Mouse (Mus musculus) limb, embryonic 11.5 days (tissue): ENCODE measurements around the gene Zfp429. TPM values are rescaled to one million over a fixed set of nuclear protein-coding genes. Genes with fewer than 3 reads are reported as not detected.
A peak's percentile ranks its signal among the peaks of the same experiment; 100 is the strongest.
"Not testable (repeated sequence)": the region's sequence is repeated elsewhere in the genome, so short reads cannot be mapped to it uniquely, and the experiment has no call there.

ENCODE experiments used
- ATAC-seq: fragments of 200-750 bp; cut with Nextera tagmentation; 2 replicates; pipeline ENCODE4 v1.8.0; 2017; ENCODE audit warnings: low read depth; ENCODE audit not compliant: insufficient number of reproducible peaks, low FRiP score, low TSS enrichment
- DNase-seq: peaks from one replicate; pipeline ENCODE4 v3.0.0-alpha.2; 2015; ENCODE audit warnings: low spot score
- H3K27ac ChIP-seq: fragments of 300-500 bp; sonication (generic); replicated peaks from 2 replicates; pipeline ENCODE4 v1.5.1; 2014; ENCODE audit warnings: low read depth, mild to moderate bottlenecking, low read length
- H3K27me3 ChIP-seq: fragments of 300-500 bp; sonication (generic); 2 replicates; pipeline ENCODE4 v1.6.1; 2014; ENCODE audit warnings: mild to moderate bottlenecking, low read length, mixed read lengths; ENCODE audit not compliant: control insufficient read depth, insufficient read depth
- H3K36me3 ChIP-seq: fragments of 300-500 bp; sonication (generic); 2 replicates; pipeline ENCODE4 v1.6.1; 2014; ENCODE audit warnings: mild to moderate bottlenecking, low read length, moderate library complexity, mixed read lengths; ENCODE audit not compliant: control insufficient read depth, insufficient read depth
- H3K4me1 ChIP-seq: fragments of 300-500 bp; sonication (generic); 2 replicates; pipeline ENCODE4 v1.6.1; 2014; ENCODE audit warnings: low read length, mixed read lengths; ENCODE audit not compliant: control insufficient read depth, insufficient read depth
- H3K4me2 ChIP-seq: fragments of 300-500 bp; sonication (generic); 2 replicates; pipeline ENCODE4 v1.6.1; 2014; ENCODE audit warnings: low read depth, mild to moderate bottlenecking, moderate library complexity; ENCODE audit not compliant: severe bottlenecking
- H3K4me3 ChIP-seq: fragments of 300-500 bp; sonication (generic); 2 replicates; pipeline ENCODE4 v1.5.1; 2014; ENCODE audit warnings: low read depth, low read length
- H3K9ac ChIP-seq: fragments of 300-500 bp; sonication (generic); 2 replicates; pipeline ENCODE4 v1.6.1; 2014; ENCODE audit warnings: mild to moderate bottlenecking, low read length
- H3K9me3 ChIP-seq: fragments of 300-500 bp; sonication (generic); 2 replicates; pipeline ENCODE4 v1.6.1; 2016; ENCODE audit warnings: low read length; ENCODE audit not compliant: control insufficient read depth
- WGBS: fragments of 180-500 bp; shearing (Covaris S2); extraction: QIAGEN DNeasy Blood & Tissue Kit; methylation state at CpG from one replicate; pipeline ENCODE4 v1.1.7; 2014; 5-methylcytosine and 5-hydroxymethylcytosine counted together
- polyA plus RNA-seq: library from polyadenylated mRNA; unstranded; fragments of >200 nt; fragmentation: Nextera tagmentation; extraction: Ambion mirVana; gene quantifications from 2 replicates; pipeline ENCODE4 v1.2.1, GENCODE M21; 2014

The Zfp429 gene
- polyA plus RNA-seq, 1 experiment from 2014 or later: 4.3 TPM

- no peaks in the 10 kb centered on the region for H3K4me1 ChIP-seq
- H3K36me3 ChIP-seq: no peaks in the 10 kb centered on the region
- H3K9me3 ChIP-seq: no peaks in the 10 kb centered on the region
- no peaks in the 10 kb centered on the region for H3K27me3 ChIP-seq
- H3K4me2 ChIP-seq: no peak overlapping the region
- ATAC-seq (no peak), DNase-seq (no peak)
- H3K27ac ChIP-seq: no peak overlapping the region
- WGBS: 91% methylated on average over 6 of the region's 6 CpGs
- H3K4me3 ChIP-seq: no peak overlapping the region
- H3K9ac ChIP-seq: no peak overlapping the region
These were observed 16.1 kb upstream of the Zfp429 start for GRCm38 (mm10) chr13:67415759-67416158.

GRCm38 (mm10) chr13:67413634-67414033 lies 14.0 kb upstream of the Zfp429 start:
- H3K9ac ChIP-seq, H3K4me1 ChIP-seq, H3K4me2 ChIP-seq, H3K9me3 ChIP-seq, H3K4me3 ChIP-seq, H3K27ac ChIP-seq, H3K36me3 ChIP-seq, H3K27me3 ChIP-seq, DNase-seq, ATAC-seq: not testable (repeated sequence)
- WGBS: 79% methylated on average over 3 of the region's 3 CpGs

GRCm38 (mm10) chr13:67376255-67376654 lies 23.4 kb downstream of the Zfp429 start:
- 75% methylated on average over 3 of the region's 3 CpGs for WGBS
- not testable (repeated sequence) for H3K9me3 ChIP-seq, H3K4me3 ChIP-seq, H3K4me2 ChIP-seq, H3K9ac ChIP-seq, ATAC-seq, H3K36me3 ChIP-seq, DNase-seq, H3K27me3 ChIP-seq, H3K4me1 ChIP-seq, H3K27ac ChIP-seq

GRCm38 (mm10) chr13:67375050-67375911 lies 24.3 kb downstream of the Zfp429 start, which contains the start of the genes Gm28041 and Zfp456:
Gene Gm28041 (minus strand): TSS chr13:67375733.
Gene Zfp456 (minus strand): TSS chr13:67375810.
- DNase-seq (peak; percentile 80), ATAC-seq (peak; percentile 93)
- H3K4me1 ChIP-seq, H3K27me3 ChIP-seq, H3K36me3 ChIP-seq, H3K27ac ChIP-seq, H3K9me3 ChIP-seq, H3K9ac ChIP-seq: not testable (repeated sequence)
- Histone ChIP-seq H3K4me2 (peak within 1 kb of the TSS; percentile 48), H3K4me3 (peak within 1 kb of the TSS; percentile 29; the same call in 1 of the 2 replicates)
- WGBS: 21% methylated on average over 13 of the region's 15 CpGs

GRCm38 (mm10) chr13:67360131-67360744 lies 39.4 kb downstream of the Zfp429 start, which contains the start of the genes Gm28044 and Zfp953:
Gene Gm28044 (minus strand): TSS chr13:67360536.
Gene Zfp953 (minus strand): TSS chr13:67360605.
- H3K27ac ChIP-seq: no peak within 1 kb of the TSS

GRCm38 (mm10) chr13:67351854-67352253 lies 47.8 kb downstream of the Zfp429 start:
- H3K4me1 ChIP-seq: no peaks in the 10 kb centered on the region
- no peak overlapping the region for H3K4me2 ChIP-seq
- ATAC-seq (no peak), DNase-seq (no peak)
- no peaks in the 10 kb centered on the region for H3K27me3 ChIP-seq
- no peak overlapping the region for H3K27ac ChIP-seq
- H3K4me3 ChIP-seq: no peak overlapping the region
- H3K9me3 ChIP-seq: no peaks in the 10 kb centered on the region
- H3K9ac ChIP-seq: no peak overlapping the region
- no peaks in the 10 kb centered on the region for H3K36me3 ChIP-seq

More at GRCm38 (mm10) chr13:67360131-67360744, 39.4 kb downstream of the Zfp429 start, which contains the start of the genes Gm28044 and Zfp953:
- ATAC-seq (peak; percentile 90), DNase-seq (peak; percentile 92)
- Histone ChIP-seq H3K27me3 (no peaks in the 10 kb centered on the region), H3K4me2 (peak within 1 kb of the TSS; percentile 70), H3K36me3 (no peaks in the 10 kb centered on the region), H3K9me3 (no peaks in the 10 kb centered on the region), H3K4me1 (no peaks in the 10 kb centered on the region), H3K4me3 (peak within 1 kb of the TSS; percentile 53), H3K9ac (peak within 1 kb of the TSS; percentile 55)
- WGBS: 1% methylated on average over 15 of the region's 15 CpGs

GRCm38 (mm10) chr13:67343422-67343821 lies 56.2 kb downstream of the Zfp429 start:
- H3K4me1 ChIP-seq: no peaks in the 10 kb centered on the region
- no peaks in the 10 kb centered on the region for H3K27me3 ChIP-seq
- no peak overlapping the region for H3K4me2 ChIP-seq
- no peak overlapping the region for H3K9ac ChIP-seq
- ATAC-seq (no peak), DNase-seq (no peak)
- no peaks in the 10 kb centered on the region for H3K9me3 ChIP-seq
- no peak overlapping the region for H3K27ac ChIP-seq
- 89% methylated on average over 2 of the region's 2 CpGs for WGBS
- H3K4me3 ChIP-seq: no peak overlapping the region
- H3K36me3 ChIP-seq: no peaks in the 10 kb centered on the region
